Mouse (Mus musculus) lung, postnatal 0 days (tissue): ENCODE results near the gene Dact3.
A peak's percentile ranks its signal among the peaks of the same experiment; 100 is the strongest.

ENCODE experiments used
- CTCF ChIP-seq: IDR thresholded peaks from 2 replicates; pipeline ENCODE4 v1.5.1; 2016; ENCODE audit warnings: antibody characterized with exemption, mild to moderate bottlenecking
- EP300 ChIP-seq: IDR thresholded peaks from 2 replicates; pipeline ENCODE4 v1.6.1; 2016; ENCODE audit warnings: antibody characterized with exemption, mild to moderate bottlenecking, control low read depth

GRCm38 (mm10) chr7:16930850-16931249 lies 55.7 kb downstream of the Dact3 start:
- TF ChIP-seq CTCF (peak; percentile 82), EP300 (no peak)
